Mouse (Mus musculus): ENCODE results near the gene Shank2. TPM values are rescaled to one million over a fixed set of nuclear protein-coding genes. Genes with fewer than 3 reads are reported as not detected.

The Shank2 gene
- polyA plus RNA-seq, 1 experiment from 2014 or later: 1.5 TPM

GRCm38 (mm10) chr7:144031611-144032010 is 29.9 kb downstream of the Shank2 start:
- ATAC-seq (ENCODE audit: insufficient number of reproducible peaks, insufficient read depth, low FRiP score, low TSS enrichment, low read depth): no peak
- H3K27me3 ChIP-seq: no peaks in the 10 kb centered on the region
- no peaks in the 10 kb centered on the region for H3K36me3 ChIP-seq
- no peak overlapping the region for H3K27ac ChIP-seq
- no peaks in the 10 kb centered on the region for H3K4me1 ChIP-seq
- no peaks in the 10 kb centered on the region; the same call in 1 of the 2 replicates for H3K9me3 ChIP-seq
- no peak overlapping the region for H3K4me3 ChIP-seq
- no peak overlapping the region for H3K9ac ChIP-seq
- H3K4me2 ChIP-seq: no peak overlapping the region
- WGBS: 85% methylated on average over 3 of the region's 3 CpGs

- no peak for ATAC-seq (ENCODE audit: insufficient number of reproducible peaks, insufficient read depth, low FRiP score, low TSS enrichment, low read depth)
- H3K9me3 ChIP-seq: no peaks in the 10 kb centered on the region
- no peak overlapping the region for H3K4me3 ChIP-seq
- no peak overlapping the region for H3K4me2 ChIP-seq
- no peaks in the 10 kb centered on the region for H3K27me3 ChIP-seq
- 92% methylated on average over 11 of the region's 11 CpGs for WGBS
- H3K27ac ChIP-seq: no peak overlapping the region
- H3K4me1 ChIP-seq: peaks cover 10% of the 10 kb centered on the region
- H3K9ac ChIP-seq: no peak overlapping the region
- H3K36me3 ChIP-seq: no peaks in the 10 kb centered on the region
Measured at GRCm38 (mm10) chr7:144037541-144037940, 35.8 kb downstream of the Shank2 start.

GRCm38 (mm10) chr7:144037966-144038669 is 36.4 kb downstream of the Shank2 start:
- H3K9me3 ChIP-seq: no peaks in the 10 kb centered on the region
- H3K9ac ChIP-seq: no peak overlapping the region
- peaks cover 10% of the 10 kb centered on the region for H3K4me1 ChIP-seq
- no peak overlapping the region for H3K4me3 ChIP-seq
- ATAC-seq (ENCODE audit: insufficient number of reproducible peaks, insufficient read depth, low FRiP score, low TSS enrichment, low read depth): no peak
- no peak overlapping the region for H3K4me2 ChIP-seq
- no peaks in the 10 kb centered on the region for H3K36me3 ChIP-seq
- 32% methylated on average over 9 of the region's 9 CpGs for WGBS
- H3K27me3 ChIP-seq: no peaks in the 10 kb centered on the region
- no peak overlapping the region for H3K27ac ChIP-seq

- Histone ChIP-seq H3K4me3 (no peak overlapping the region), H3K4me1 (peaks cover 10% of the 10 kb centered on the region), H3K27me3 (no peaks in the 10 kb centered on the region), H3K4me2 (no peak overlapping the region), H3K36me3 (no peaks in the 10 kb centered on the region), H3K9ac (no peak overlapping the region), H3K27ac (no peak overlapping the region), H3K9me3 (no peaks in the 10 kb centered on the region)
- WGBS: 65% methylated on average over 8 of the region's 8 CpGs
- no peak for ATAC-seq (ENCODE audit: insufficient number of reproducible peaks, insufficient read depth, low FRiP score, low TSS enrichment, low read depth)
Measured at GRCm38 (mm10) chr7:144038741-144039140, 37.0 kb downstream of the Shank2 start.

- no peak overlapping the region for H3K4me2 ChIP-seq
- no peak overlapping the region for H3K9ac ChIP-seq
- H3K4me3 ChIP-seq: no peak overlapping the region
- no peak overlapping the region for H3K27ac ChIP-seq
- H3K27me3 ChIP-seq: no peaks in the 10 kb centered on the region
- 68% methylated on average over 3 of the region's 3 CpGs for WGBS
- H3K36me3 ChIP-seq: no peaks in the 10 kb centered on the region
- H3K9me3 ChIP-seq: no peaks in the 10 kb centered on the region
- no peak for ATAC-seq (ENCODE audit: insufficient number of reproducible peaks, insufficient read depth, low FRiP score, low TSS enrichment, low read depth)
- H3K4me1 ChIP-seq: peaks cover 10% of the 10 kb centered on the region
Measured at GRCm38 (mm10) chr7:144040328-144040727, 38.6 kb downstream of the Shank2 start.

GRCm38 (mm10) chr7:144052076-144052475 is 50.3 kb downstream of the Shank2 start:
- no peaks in the 10 kb centered on the region for H3K9me3 ChIP-seq
- ATAC-seq (ENCODE audit: insufficient number of reproducible peaks, insufficient read depth, low FRiP score, low TSS enrichment, low read depth): no peak
- WGBS: 3% methylated on average over 12 of the region's 12 CpGs
- H3K4me3 ChIP-seq: no peak overlapping the region
- H3K4me1 ChIP-seq: peaks cover 13% of the 10 kb centered on the region; the same call in 1 of the 2 replicates
- no peaks in the 10 kb centered on the region for H3K27me3 ChIP-seq
- no peaks in the 10 kb centered on the region for H3K36me3 ChIP-seq
- H3K4me2 ChIP-seq: no peak overlapping the region
- no peak overlapping the region for H3K27ac ChIP-seq
- no peak overlapping the region for H3K9ac ChIP-seq

GRCm38 (mm10) chr7:144055188-144055587 is 53.5 kb downstream of the Shank2 start:
- H3K27me3 ChIP-seq: no peaks in the 10 kb centered on the region
- no peak overlapping the region for H3K4me2 ChIP-seq
- no peaks in the 10 kb centered on the region for H3K36me3 ChIP-seq
- H3K9me3 ChIP-seq: no peaks in the 10 kb centered on the region
- no peak for ATAC-seq (ENCODE audit: insufficient number of reproducible peaks, insufficient read depth, low FRiP score, low TSS enrichment, low read depth)
- H3K27ac ChIP-seq: no peak overlapping the region
- H3K4me1 ChIP-seq: peaks cover 13% of the 10 kb centered on the region; the same call in 1 of the 2 replicates
- no peak overlapping the region for H3K9ac ChIP-seq
- WGBS: 59% methylated on average over 6 of the region's 6 CpGs
- H3K4me3 ChIP-seq: no peak overlapping the region

GRCm38 (mm10) chr7:144055702-144056531 is 54.2 kb downstream of the Shank2 start:
- ATAC-seq (ENCODE audit: insufficient number of reproducible peaks, insufficient read depth, low FRiP score, low TSS enrichment, low read depth): no peak
- peaks cover 13% of the 10 kb centered on the region; the same call in 1 of the 2 replicates for H3K4me1 ChIP-seq
- H3K27me3 ChIP-seq: no peaks in the 10 kb centered on the region
- H3K4me3 ChIP-seq: no peak overlapping the region
- H3K36me3 ChIP-seq: no peaks in the 10 kb centered on the region
- H3K9ac ChIP-seq: no peak overlapping the region
- no peak overlapping the region for H3K4me2 ChIP-seq
- no peak overlapping the region for H3K27ac ChIP-seq
- WGBS: 73% methylated on average over 7 of the region's 7 CpGs
- H3K9me3 ChIP-seq: no peaks in the 10 kb centered on the region

- 78% methylated on average over 7 of the region's 7 CpGs for WGBS
- Histone ChIP-seq H3K4me1 (no peaks in the 10 kb centered on the region), H3K27ac (no peak overlapping the region), H3K9ac (no peak overlapping the region), H3K36me3 (no peaks in the 10 kb centered on the region), H3K27me3 (no peaks in the 10 kb centered on the region), H3K9me3 (no peaks in the 10 kb centered on the region), H3K4me3 (no peak overlapping the region), H3K4me2 (no peak overlapping the region)
- no peak for ATAC-seq (ENCODE audit: insufficient number of reproducible peaks, insufficient read depth, low FRiP score, low TSS enrichment, low read depth)
Measured at GRCm38 (mm10) chr7:144070162-144070949, 68.6 kb downstream of the Shank2 start.

- H3K9me3 ChIP-seq: no peaks in the 10 kb centered on the region
- no peak for ATAC-seq (ENCODE audit: insufficient number of reproducible peaks, insufficient read depth, low FRiP score, low TSS enrichment, low read depth)
- H3K36me3 ChIP-seq: no peaks in the 10 kb centered on the region
- no peaks in the 10 kb centered on the region for H3K4me1 ChIP-seq
- H3K9ac ChIP-seq: no peak overlapping the region
- no peaks in the 10 kb centered on the region for H3K27me3 ChIP-seq
- no peak overlapping the region for H3K4me2 ChIP-seq
- 27% methylated on average over 1 of the region's 1 CpGs for WGBS
- H3K27ac ChIP-seq: no peak overlapping the region
- H3K4me3 ChIP-seq: no peak overlapping the region
Measured at GRCm38 (mm10) chr7:144072219-144072618, 70.5 kb downstream of the Shank2 start.

GRCm38 (mm10) chr7:144072856-144073255 is 71.1 kb downstream of the Shank2 start:
- no peak for ATAC-seq (ENCODE audit: insufficient number of reproducible peaks, insufficient read depth, low FRiP score, low TSS enrichment, low read depth)
- Histone ChIP-seq H3K9ac (no peak overlapping the region), H3K27me3 (no peaks in the 10 kb centered on the region), H3K27ac (no peak overlapping the region), H3K36me3 (no peaks in the 10 kb centered on the region), H3K9me3 (no peaks in the 10 kb centered on the region), H3K4me2 (no peak overlapping the region), H3K4me1 (no peaks in the 10 kb centered on the region), H3K4me3 (no peak overlapping the region)
- WGBS: 77% methylated on average over 2 of the region's 2 CpGs
